Mouse (Mus musculus): ENCODE measurements around the gene Stoml1. TPM values are rescaled to one million over a fixed set of nuclear protein-coding genes. Genes with fewer than 3 reads are reported as not detected.
A peak's percentile ranks its signal among the peaks of the same experiment; 100 is the strongest.
"Not testable (repeated sequence)": the region's sequence is repeated elsewhere in the genome, so short reads cannot be mapped to it uniquely, and the experiment has no call there.

Gene Stoml1
- polyA plus RNA-seq, 1 experiment from 2014 or later, result 43.1 TPM

GRCm38 (mm10) chr9:58243696-58244095 is 9.3 kb upstream of the Stoml1 start:
- Histone ChIP-seq H3K27me3 (no peaks in the 10 kb centered on the region), H3K9me3 (no peaks in the 10 kb centered on the region), H3K27ac (no peak overlapping the region), H3K36me3 (peaks cover 13% of the 10 kb centered on the region; the same call in 1 of the 2 replicates), H3K4me3 (no peak overlapping the region), H3K9ac (no peak overlapping the region), H3K4me1 (peaks cover 41% of the 10 kb centered on the region), H3K4me2 (no peak overlapping the region)
- WGBS, result 92% methylated on average over 6 of the region's 6 CpGs
- ATAC-seq (ENCODE audit: insufficient number of reproducible peaks, insufficient read depth, low FRiP score, low TSS enrichment, low read depth), result no peak

DNA sequence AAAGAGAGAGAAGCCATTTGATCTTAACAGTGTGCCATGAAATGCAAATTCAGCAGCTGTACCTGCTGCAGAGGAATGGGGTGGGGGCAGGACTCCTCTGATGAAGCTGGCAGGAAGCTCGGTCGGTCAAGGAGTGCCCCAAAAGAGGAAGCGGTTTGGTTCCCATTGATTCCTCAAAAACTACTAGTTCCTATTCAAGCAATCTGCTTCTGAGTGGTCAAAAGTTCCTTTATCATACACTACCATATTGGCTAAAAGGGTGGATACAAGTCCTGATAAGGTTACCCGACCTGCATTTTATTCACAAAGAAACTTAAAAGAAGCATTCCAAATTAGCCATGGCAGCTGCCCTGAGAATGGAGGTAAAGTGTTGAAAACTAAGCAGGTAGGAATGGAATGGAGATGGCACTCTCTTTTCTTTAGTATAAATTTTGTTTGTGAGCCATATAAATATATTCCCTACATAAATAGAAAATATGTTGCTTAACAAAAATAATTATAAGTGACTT is 6.8 kb upstream of the Stoml1 start:
- peaks cover 53% of the 10 kb centered on the region for H3K4me1 ChIP-seq
- H3K27ac ChIP-seq, result no peak overlapping the region
- no peak overlapping the region for H3K4me2 ChIP-seq
- H3K4me3 ChIP-seq, result no peak overlapping the region
- no peak overlapping the region for H3K9ac ChIP-seq
- no peaks in the 10 kb centered on the region for H3K9me3 ChIP-seq
- 0 out of 2 replicates have a peak, but pooled peaks cover 3% of the 10 kb centered on the region for H3K36me3 ChIP-seq
- WGBS, result 66% methylated on average over 4 of the region's 4 CpGs
- no peaks in the 10 kb centered on the region for H3K27me3 ChIP-seq
- ATAC-seq (ENCODE audit: insufficient number of reproducible peaks, insufficient read depth, low FRiP score, low TSS enrichment, low read depth), result no peak

DNA sequence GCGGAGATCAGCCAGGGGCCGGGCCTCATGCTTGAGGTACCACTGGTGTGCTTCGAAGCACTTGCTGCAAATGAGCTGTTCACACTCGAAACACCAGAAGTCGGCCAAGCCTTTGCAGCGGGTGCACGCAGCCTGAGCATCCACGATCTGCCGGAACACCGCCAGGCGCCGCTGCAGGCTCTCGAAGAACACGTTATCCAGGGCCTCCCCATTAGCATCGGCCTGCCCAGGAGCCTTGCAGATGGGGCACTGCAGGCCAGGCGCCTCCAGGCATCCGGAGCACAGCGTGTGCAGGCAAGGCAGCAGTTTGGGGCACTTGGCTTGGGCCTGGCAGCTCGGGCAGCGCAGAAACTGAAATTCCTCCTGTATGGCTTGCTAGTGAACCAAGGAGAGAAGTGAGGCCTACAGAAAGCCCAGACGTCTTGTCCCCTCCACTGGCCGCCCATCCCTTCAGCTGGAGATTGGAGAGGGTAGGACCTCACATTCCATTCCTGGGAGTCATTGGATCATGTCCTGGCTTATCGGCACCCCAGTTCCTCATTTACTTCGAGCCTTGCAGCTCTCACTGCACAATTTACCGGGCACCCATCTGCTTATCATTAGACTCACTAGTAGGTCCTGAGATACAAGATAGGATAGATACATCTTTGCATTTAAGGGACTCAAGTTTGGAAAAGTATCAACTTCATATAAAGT is 5.8 kb upstream of the Stoml1 start:
- peak overlapping the region; percentile 72 for H3K9ac ChIP-seq

GRCm38 (mm10) chr9:58248746-58249413 is 4.1 kb upstream of the Stoml1 start:
- no peak for ATAC-seq (ENCODE audit: insufficient number of reproducible peaks, insufficient read depth, low FRiP score, low TSS enrichment, low read depth)
- Histone ChIP-seq H3K4me3 (peak overlapping the region; percentile 55), H3K9ac (peak overlapping the region; percentile 77), H3K9me3 (no peaks in the 10 kb centered on the region), H3K27ac (peak overlapping the region; percentile 93), H3K27me3 (no peaks in the 10 kb centered on the region), H3K4me1 (peaks cover 36% of the 10 kb centered on the region), H3K36me3 (0 out of 2 replicates have a peak, but pooled peaks cover 3% of the 10 kb centered on the region), H3K4me2 (peak overlapping the region; percentile 69)
- WGBS, result 38% methylated on average over 7 of the region's 7 CpGs

More for the DNA sequence above, 5.8 kb upstream of the Stoml1 start:
- peak overlapping the region; percentile 60 for H3K4me2 ChIP-seq
- peaks cover 42% of the 10 kb centered on the region for H3K4me1 ChIP-seq
- peak overlapping the region; percentile 60; the same call in 1 of the 2 replicates for H3K27ac ChIP-seq
- no peaks in the 10 kb centered on the region for H3K9me3 ChIP-seq
- WGBS, result 10% methylated on average over 25 of the region's 25 CpGs
- H3K36me3 ChIP-seq, result 0 out of 2 replicates have a peak, but pooled peaks cover 3% of the 10 kb centered on the region
- ATAC-seq (ENCODE audit: insufficient number of reproducible peaks, insufficient read depth, low FRiP score, low TSS enrichment, low read depth), result peak; percentile 76
- peak overlapping the region; percentile 34 for H3K4me3 ChIP-seq
- H3K27me3 ChIP-seq, result no peaks in the 10 kb centered on the region

- H3K27ac ChIP-seq, result peak within 1 kb of the TSS; percentile 93
- H3K4me3 ChIP-seq, result peak within 1 kb of the TSS; percentile 55
- H3K36me3 ChIP-seq, result 0 out of 2 replicates have a peak, but pooled peaks cover 3% of the 10 kb centered on the region
- ATAC-seq (ENCODE audit: insufficient number of reproducible peaks, insufficient read depth, low FRiP score, low TSS enrichment, low read depth), result peak; percentile 66; the same call in 1 of the 2 replicates
- H3K9ac ChIP-seq, result peak within 1 kb of the TSS; percentile 77
- H3K9me3 ChIP-seq, result no peaks in the 10 kb centered on the region
- under 1% methylated on average over 16 of the region's 16 CpGs for WGBS
- H3K27me3 ChIP-seq, result no peaks in the 10 kb centered on the region
- H3K4me2 ChIP-seq, result peak within 1 kb of the TSS; percentile 69
- peaks cover 43% of the 10 kb centered on the region for H3K4me1 ChIP-seq
Observed at GRCm38 (mm10) chr9:58249592-58250192, 3.3 kb upstream of the Stoml1 start, which contains the start of gene Pml. Pml (minus strand) TSS chr9:58249786.

DNA sequence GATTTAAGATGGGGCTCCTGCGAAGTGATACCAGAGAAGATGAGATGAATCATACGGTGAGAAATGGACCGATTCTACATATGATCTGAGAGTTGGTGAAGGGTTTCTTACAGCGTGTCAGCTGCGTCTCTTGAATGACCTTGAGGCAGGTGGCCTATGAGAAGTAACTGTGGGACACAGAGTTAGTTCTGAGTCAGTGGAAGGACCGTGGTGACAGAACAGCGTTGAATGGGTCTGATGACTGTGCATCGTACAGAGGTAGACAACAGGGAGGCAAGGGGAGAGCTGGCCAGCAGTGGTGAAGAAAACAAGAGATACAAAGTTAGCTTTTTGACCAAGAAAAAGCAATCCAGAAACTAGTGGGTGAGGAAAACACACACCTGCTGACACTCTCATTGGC is 2.6 kb upstream of the Stoml1 start:
- peak overlapping the region; percentile 77 for H3K9ac ChIP-seq
- H3K4me2 ChIP-seq, result peak overlapping the region; percentile 69
- H3K9me3 ChIP-seq, result no peaks in the 10 kb centered on the region
- 74% methylated on average over 8 of the region's 8 CpGs for WGBS
- H3K27ac ChIP-seq, result peak overlapping the region; percentile 93
- peak overlapping the region; percentile 55; the same call in 1 of the 2 replicates for H3K4me3 ChIP-seq
- 0 out of 2 replicates have a peak, but pooled peaks cover 3% of the 10 kb centered on the region for H3K36me3 ChIP-seq
- no peaks in the 10 kb centered on the region for H3K27me3 ChIP-seq
- H3K4me1 ChIP-seq, result peaks cover 44% of the 10 kb centered on the region
- no peak for ATAC-seq (ENCODE audit: insufficient number of reproducible peaks, insufficient read depth, low FRiP score, low TSS enrichment, low read depth)

DNA sequence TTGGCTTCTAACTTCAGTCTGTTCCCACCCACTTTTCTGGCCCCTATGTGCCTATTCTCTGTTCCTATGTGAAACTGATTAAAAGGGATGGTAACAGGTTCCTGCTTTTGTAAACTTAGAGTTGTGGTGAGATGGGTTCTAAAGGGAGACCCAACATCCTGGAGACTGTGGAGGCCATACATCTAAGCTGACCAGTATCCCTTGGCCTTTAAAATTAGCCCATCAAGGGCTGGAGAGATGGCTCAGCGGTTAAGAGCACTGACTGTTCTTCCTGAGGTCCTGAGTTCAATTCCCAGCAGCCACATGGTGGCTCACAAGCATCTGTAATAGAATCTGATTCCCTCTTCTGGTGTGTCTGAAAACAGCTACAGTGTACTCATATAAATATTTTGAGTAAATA is 2.2 kb upstream of the Stoml1 start:
- not testable (repeated sequence) for H3K27ac ChIP-seq; H3K36me3 ChIP-seq; H3K4me2 ChIP-seq; H3K27me3 ChIP-seq; H3K9me3 ChIP-seq; H3K4me3 ChIP-seq; ATAC-seq (ENCODE audit: insufficient number of reproducible peaks, insufficient read depth, low FRiP score, low TSS enrichment, low read depth)
- Histone ChIP-seq H3K4me1 (peaks cover 44% of the 10 kb centered on the region), H3K9ac (0 out of 2 replicates have a peak overlapping the region, but pooled peaks have one; percentile 77)
- WGBS, result 93% methylated on average over 1 of the region's 1 CpGs

DNA sequence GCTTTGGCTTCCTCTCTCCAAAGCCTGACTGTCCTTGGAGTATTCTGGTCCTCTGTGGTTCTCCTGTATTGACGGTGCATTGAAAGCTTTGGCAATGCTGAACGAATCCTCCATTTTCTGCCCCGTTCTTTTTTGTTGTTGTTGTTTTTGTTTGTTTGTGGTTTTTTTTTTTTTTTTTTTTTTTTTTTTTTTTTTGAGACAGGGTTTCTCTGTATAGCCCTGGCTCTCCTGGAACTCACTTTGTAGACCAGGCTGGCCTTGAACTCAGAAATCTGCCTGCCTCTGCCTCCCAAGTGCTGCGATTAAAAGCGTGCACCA is 800 bp downstream of the Stoml1 start:
- H3K27ac ChIP-seq, result 0 out of 2 replicates have a peak overlapping the region, but pooled peaks have one; percentile 78
- H3K36me3 ChIP-seq, result peaks cover 22% of the 10 kb centered on the region
- peak overlapping the region; percentile 85 for H3K4me3 ChIP-seq
- peak overlapping the region; percentile 85 for H3K9ac ChIP-seq
- H3K4me2 ChIP-seq, result peak overlapping the region; percentile 80
- not testable (repeated sequence) for H3K9me3 ChIP-seq; ATAC-seq (ENCODE audit: insufficient number of reproducible peaks, insufficient read depth, low FRiP score, low TSS enrichment, low read depth); H3K27me3 ChIP-seq
- H3K4me1 ChIP-seq, result peaks cover 22% of the 10 kb centered on the region
- 64% methylated on average over 5 of the region's 5 CpGs for WGBS

DNA sequence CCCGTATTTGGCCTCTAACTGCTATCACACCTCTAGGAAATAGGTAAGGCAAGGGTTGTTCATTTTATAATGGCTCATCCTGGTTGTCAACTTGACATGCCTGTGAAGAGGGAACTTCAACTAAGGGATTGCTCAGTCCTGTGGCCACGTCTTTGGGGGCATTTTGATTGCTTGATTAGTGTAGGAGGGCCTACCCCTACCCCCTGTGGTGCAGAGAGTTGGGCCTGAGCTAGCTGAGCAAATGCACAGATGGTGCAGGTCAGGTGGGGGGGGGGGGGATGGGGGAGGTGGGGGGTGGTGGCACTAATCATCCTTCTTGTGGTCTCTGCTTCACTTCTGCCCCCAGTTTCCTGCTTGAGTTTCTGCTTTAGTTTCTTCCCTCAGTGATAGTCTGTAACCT is 2.1 kb downstream of the Stoml1 start:
- H3K9ac ChIP-seq, result 0 out of 2 replicates have a peak overlapping the region, but pooled peaks have one; percentile 0
- H3K9me3 ChIP-seq, result no peaks in the 10 kb centered on the region
- WGBS, result 71% methylated on average over 2 of the region's 2 CpGs
- H3K36me3 ChIP-seq, result peaks cover 33% of the 10 kb centered on the region
- H3K27ac ChIP-seq, result no peak overlapping the region
- ATAC-seq (ENCODE audit: insufficient number of reproducible peaks, insufficient read depth, low FRiP score, low TSS enrichment, low read depth), result no peak
- no peak overlapping the region for H3K4me2 ChIP-seq
- H3K4me1 ChIP-seq, result peaks cover 14% of the 10 kb centered on the region
- H3K4me3 ChIP-seq, result no peak overlapping the region
- no peaks in the 10 kb centered on the region for H3K27me3 ChIP-seq

- Histone ChIP-seq H3K27ac (no peak overlapping the region), H3K9ac (no peak overlapping the region), H3K4me1 (peaks cover 10% of the 10 kb centered on the region; the same call in 1 of the 2 replicates), H3K36me3 (peaks cover 40% of the 10 kb centered on the region), H3K27me3 (no peaks in the 10 kb centered on the region), H3K4me2 (no peak overlapping the region), H3K4me3 (no peak overlapping the region), H3K9me3 (no peaks in the 10 kb centered on the region)
- no peak for ATAC-seq (ENCODE audit: insufficient number of reproducible peaks, insufficient read depth, low FRiP score, low TSS enrichment, low read depth)
- WGBS, result 86% methylated on average over 10 of the region's 10 CpGs
Observed at GRCm38 (mm10) chr9:58255704-58256685, 3.0 kb downstream of the Stoml1 start.

All from embryonic facial prominence, embryonic 13.5 days (tissue).